ENCODE assay signal across 29 mouse cellular contexts in genomic region chr12:110477906-110478305, GRCm38 (mm10). TPM values are rescaled to one million over a fixed set of nuclear protein-coding genes. Genes with fewer than 3 reads are reported as not detected.
A peak's percentile ranks its signal among the peaks of the same experiment; 100 is the strongest.
DNase-seq lines count a peak whose midpoint lies in the region; ATAC-seq and TF ChIP-seq lines count a peak whose summit lies in the region.
"Had no signal": no experiment of that assay in that cellular context is flagged by ENCODE, and none has a peak within 500 bp of the region (broad histone marks: within the 10 kb centered on the region; RNA-seq: fewer than 3 reads in every experiment).

No protein-coding gene starts in this region.

- peak; percentile 41 for DNase-seq in forebrain, embryonic 11.5 days (ENCODE audit: low spot score)
- no peak for DNase-seq in forebrain, embryonic 14.5 days (ENCODE audit: low spot score)
- DNase-seq in heart, adult 11 months = no peak
- no peak for DNase-seq in testis, postnatal 14 days (ENCODE audit: low spot score)
- DNase-seq in ES-E14 (ENCODE audit: low read depth, low spot score) = no peak
- no peak for DNase-seq in lung, postnatal 25 days (ENCODE audit: low spot score)
- DNase-seq: adrenal gland, adult 2 months; adrenal gland, postnatal 36 days; cerebellum, adult 18-20 months; cerebellum, postnatal 10 days; gastrocnemius, postnatal 10 days; heart, postnatal 36 days; kidney, adult 8-10 months; kidney, postnatal 10 days; lung, postnatal 36 days; right cerebral cortex, postnatal 4 days had no signal

- H3K27me3 ChIP-seq in forebrain, embryonic 11.5 days (ENCODE audit: control insufficient read depth, insufficient read depth, low read length) = no peaks in the 10 kb centered on the region
- H3K27me3 ChIP-seq in forebrain, embryonic 14.5 days (replicated peaks; ENCODE audit: control insufficient read depth, insufficient read depth, low read length) = no peaks in the 10 kb centered on the region
- no peaks in the 10 kb centered on the region for H3K27me3 ChIP-seq in heart, embryonic 16.5 days (ENCODE audit: control insufficient read depth, insufficient read depth, low read length)
- H3K27me3 ChIP-seq in testis, adult 2 months (ENCODE audit: control insufficient read depth, insufficient read depth, low read length) = no peaks in the 10 kb centered on the region
- H3K27me3 ChIP-seq: CH12.LX; forebrain, embryonic 15.5 days; heart, embryonic 13.5 days; hindbrain, embryonic 13.5 days; limb, embryonic 13.5 days; lung, embryonic 15.5 days; midbrain, embryonic 12.5 days; neural tube, embryonic 13.5 days had no signal

- no peak overlapping the region for H3K4me3 ChIP-seq in forebrain, embryonic 11.5 days (ENCODE audit: low read depth, low read length)
- no peak overlapping the region for H3K4me3 ChIP-seq in forebrain, embryonic 14.5 days (ENCODE audit: low read depth, low read length)
- H3K4me3 ChIP-seq in heart, embryonic 16.5 days (ENCODE audit: low read length) = no peak overlapping the region
- H3K4me3 ChIP-seq in testis, adult 2 months (ENCODE audit: control insufficient read depth, low read depth, low read length) = peak overlapping the region; percentile 68
- H3K4me3 ChIP-seq in ES-E14 (ENCODE audit: insufficient read depth in 1 of 2, low read depth in 1 of 2, low read length in 2 of 2, poor library complexity in 1 of 2, severe bottlenecking in 1 of 2) = no peak overlapping the region
- H3K4me3 ChIP-seq: forebrain, embryonic 15.5 days; heart, embryonic 13.5 days; hindbrain, embryonic 13.5 days; limb, embryonic 13.5 days; lung, embryonic 15.5 days; midbrain, embryonic 12.5 days; neural tube, embryonic 13.5 days had no signal

- WGBS in forebrain, embryonic 11.5 days = 89% methylated on average over 8 of the region's 8 CpGs
- WGBS in forebrain, embryonic 14.5 days = 87% methylated on average over 8 of the region's 8 CpGs
- WGBS in heart, embryonic 16.5 days = 85% methylated on average over 8 of the region's 8 CpGs

- TF ChIP-seq POLR2A in testis, adult 2 months (IDR thresholded peaks at IDR 0.05; ENCODE audit: control insufficient read depth, low read depth, low read length) = no peak

- H3K4me2 ChIP-seq in forebrain, embryonic 11.5 days (ENCODE audit: low read depth, low read length, severe bottlenecking) = no peak overlapping the region
- H3K4me2 ChIP-seq in forebrain, embryonic 14.5 days (ENCODE audit: low read length) = no peak overlapping the region
- no peak overlapping the region for H3K4me2 ChIP-seq in heart, embryonic 16.5 days (ENCODE audit: low read depth, low read length)
- H3K4me2 ChIP-seq: forebrain, embryonic 15.5 days; heart, embryonic 13.5 days; hindbrain, embryonic 13.5 days; limb, embryonic 13.5 days; liver, embryonic 11.5 days; lung, embryonic 15.5 days; midbrain, embryonic 12.5 days; neural tube, embryonic 13.5 days had no signal

- no peak for TF ChIP-seq CTCF in testis, adult 2 months (IDR thresholded peaks at IDR 0.05; ENCODE audit: control insufficient read depth, insufficient read depth, insufficient replicate concordance, low read depth, low read length)

- no peak for ATAC-seq in forebrain, embryonic 11.5 days (replicated peaks; ENCODE audit: low FRiP score)
- no peak for ATAC-seq in forebrain, embryonic 14.5 days
- no peak for ATAC-seq in heart, embryonic 16.5 days (replicated peaks; ENCODE audit: extremely low read depth, insufficient read depth, low FRiP score)
- ATAC-seq: forebrain, embryonic 15.5 days; intestine, embryonic 16.5 days had no signal

- no peak overlapping the region for H3K9ac ChIP-seq in forebrain, embryonic 11.5 days (ENCODE audit: low read length)
- no peak overlapping the region for H3K9ac ChIP-seq in forebrain, embryonic 14.5 days (ENCODE audit: low read length)
- H3K9ac ChIP-seq in heart, embryonic 16.5 days (ENCODE audit: low read length) = no peak overlapping the region
- H3K9ac ChIP-seq in ES-E14 (ENCODE audit: insufficient read depth, low read depth, low read length, poor library complexity, severe bottlenecking) = peak overlapping the region; percentile 27; the same call in 1 of the 2 replicates
- H3K9ac ChIP-seq: forebrain, embryonic 15.5 days; hindbrain, embryonic 13.5 days; limb, embryonic 13.5 days; lung, embryonic 15.5 days; midbrain, embryonic 12.5 days; neural tube, embryonic 13.5 days had no signal

- no peaks in the 10 kb centered on the region for H3K4me1 ChIP-seq in forebrain, embryonic 11.5 days (replicated peaks; ENCODE audit: control insufficient read depth, insufficient read depth, low read length)
- H3K4me1 ChIP-seq in forebrain, embryonic 14.5 days (ENCODE audit: control insufficient read depth, insufficient read depth, low read length) = no peaks in the 10 kb centered on the region
- peaks cover 9% of the 10 kb centered on the region for H3K4me1 ChIP-seq in heart, embryonic 16.5 days (ENCODE audit: control insufficient read depth, insufficient read depth, low read length)
- H3K4me1 ChIP-seq in testis, adult 2 months (ENCODE audit: control insufficient read depth, insufficient read depth, low read length) = peaks cover 2% of the 10 kb centered on the region; the same call in 1 of the 2 replicates
- peaks cover 17 to 46% of the 10 kb centered on the region in 2 experiments for H3K4me1 ChIP-seq in ES-E14 (ENCODE audit: control insufficient read depth in 2 of 2, insufficient read depth in 2 of 2, low read length in 2 of 2, poor library complexity in 1 of 2)
- H3K4me1 ChIP-seq: forebrain, embryonic 15.5 days; limb, embryonic 13.5 days; midbrain, embryonic 12.5 days; neural tube, embryonic 13.5 days had no signal

- in situ Hi-C loops in ES-E14 (cut with MboI; ENCODE audit: low sequenced_read_pairs in 2 of 2, unreplicated experiment in 2 of 2) = no loop called here

- no peaks in the 10 kb centered on the region; the same call in 1 of the 2 replicates for H3K36me3 ChIP-seq in forebrain, embryonic 11.5 days (ENCODE audit: control insufficient read depth, insufficient read depth, low read length)
- H3K36me3 ChIP-seq in forebrain, embryonic 14.5 days (ENCODE audit: control insufficient read depth, insufficient read depth, low read length) = 0 out of 2 replicates have a peak, but pooled peaks cover 5% of the 10 kb centered on the region
- H3K36me3 ChIP-seq in heart, embryonic 16.5 days (ENCODE audit: control insufficient read depth, insufficient read depth) = no peaks in the 10 kb centered on the region
- no peaks in the 10 kb centered on the region; the same call in 1 of the 2 replicates for H3K36me3 ChIP-seq in testis, adult 2 months (ENCODE audit: control insufficient read depth, insufficient read depth, low read length)
- H3K36me3 ChIP-seq in ES-E14 (ENCODE audit: control insufficient read depth, insufficient read depth, low read length, poor library complexity, severe bottlenecking) = peaks cover 17% of the 10 kb centered on the region; the same call in 1 of the 2 replicates
- H3K36me3 ChIP-seq: forebrain, embryonic 15.5 days; lung, embryonic 15.5 days had no signal

- H3K27ac ChIP-seq in forebrain, embryonic 11.5 days (ENCODE audit: low read depth, low read length) = no peak overlapping the region
- no peak overlapping the region for H3K27ac ChIP-seq in forebrain, embryonic 14.5 days (ENCODE audit: low read depth, low read length)
- peak overlapping the region; percentile 78 for H3K27ac ChIP-seq in heart, embryonic 16.5 days (ENCODE audit: low read length)
- H3K27ac ChIP-seq in testis, adult 2 months (ENCODE audit: control insufficient read depth, insufficient read depth, low read depth, low read length) = no peak overlapping the region
- no peak overlapping the region for H3K27ac ChIP-seq in ES-E14 (ENCODE audit: insufficient read depth, low read depth, low read length, poor library complexity, severe bottlenecking)
- H3K27ac ChIP-seq: forebrain, embryonic 15.5 days; hindbrain, embryonic 13.5 days; limb, embryonic 13.5 days; lung, embryonic 15.5 days; midbrain, embryonic 12.5 days; neural tube, embryonic 13.5 days; stomach, postnatal 0 days had no signal

- H3K9me3 ChIP-seq in forebrain, embryonic 11.5 days (ENCODE audit: control insufficient read depth, low read length) = no peaks in the 10 kb centered on the region
- H3K9me3 ChIP-seq in forebrain, embryonic 14.5 days (replicated peaks; ENCODE audit: control insufficient read depth, low read length) = no peaks in the 10 kb centered on the region
- H3K9me3 ChIP-seq in heart, embryonic 16.5 days (replicated peaks; ENCODE audit: control insufficient read depth, low read length) = no peaks in the 10 kb centered on the region
- H3K9me3 ChIP-seq in ES-E14 (ENCODE audit: control insufficient read depth, insufficient read depth, low read depth, low read length) = no peaks in the 10 kb centered on the region
- H3K9me3 ChIP-seq: forebrain, embryonic 15.5 days; heart, embryonic 13.5 days; hindbrain, embryonic 13.5 days; limb, embryonic 13.5 days; lung, embryonic 15.5 days; midbrain, embryonic 12.5 days; neural tube, embryonic 13.5 days had no signal

TF ChIP-seq in ES-E14, 5 proteins besides CTCF, POLR2A, EP300 and RAD21:
- TF ChIP-seq CHD2 (IDR thresholded peaks at IDR 0.05; ENCODE audit: low read depth, low read length) = no peak
- TF ChIP-seq ZC3H11A (IDR thresholded peaks at IDR 0.05; ENCODE audit: borderline replicate concordance, low read depth, low read length) = no peak
- no peak for TF ChIP-seq ZNF384 (IDR thresholded peaks at IDR 0.05; ENCODE audit: low read depth, low read length)
- no peak for TF ChIP-seq MAFK (IDR thresholded peaks at IDR 0.05; ENCODE audit: insufficient read depth, low read depth, low read length)
- TF ChIP-seq HCFC1 (IDR thresholded peaks at IDR 0.05; ENCODE audit: borderline replicate concordance, insufficient read depth, low read length) = no peak
TF ChIP-seq in ES-E14: peak in this region for 0.

RNA-seq across cellular contexts. Expression of gene Ppp2r5c, which starts 31.0 kb away (rescaled TPM):
- polyA plus RNA-seq in forebrain, embryonic 11.5 days (2014; fragmentation: Nextera tagmentation; extraction: Ambion mirVana) = 163 TPM in 2 replicates
- polyA plus RNA-seq in forebrain, embryonic 14.5 days (2014; fragmentation: Nextera tagmentation; extraction: Ambion mirVana) = 138 and 144 TPM in 2 replicates
- 130 and 132 TPM in 2 replicates for polyA plus RNA-seq in heart, embryonic 16.5 days (2015; fragmentation: Nextera tagmentation; extraction: Ambion mirVana)
- 196 and 202 TPM in 2 replicates for polyA plus RNA-seq in testis, adult 2 months (2012; rRNA removed)
- 62.1 and 83.4 TPM in 2 replicates for total RNA-seq in ES-E14 (2012; rRNA removed)
